Mouse (Mus musculus): ENCODE data around the gene H3f3a.
"Not testable (repeated sequence)": the region's sequence is repeated elsewhere in the genome, so short reads cannot be mapped to it uniquely, and the experiment has no call there.

H3f3a gene

GRCm38 (mm10) chr1:180813885-180814740, at the start of gene H3f3a:
Gene H3f3a, minus strand, starts transcription at chr1:180813943.
- peak; percentile 68 for DNase-seq (ENCODE audit: low read depth)

- DNase-seq (ENCODE audit: low read depth) = no peak
Measured at GRCm38 (mm10) chr1:180860030-180860429, 46.3 kb upstream of the H3f3a start.

GRCm38 (mm10) chr1:180858763-180859162, 45.0 kb upstream of the H3f3a start:
- peak; percentile 79 for DNase-seq (ENCODE audit: low read depth)

GRCm38 (mm10) chr1:180850316-180851270, 36.9 kb upstream of the H3f3a start, which contains the start of gene Sde2:
Gene Sde2, plus strand, starts transcription at chr1:180851127.
- DNase-seq (ENCODE audit: low read depth) = peak; percentile 100

GRCm38 (mm10) chr1:180849701-180850301, 36.1 kb upstream of the H3f3a start:
- DNase-seq (ENCODE audit: low read depth) = peak; percentile 63

- DNase-seq (ENCODE audit: low read depth) = peak; percentile 97
Measured at GRCm38 (mm10) chr1:180848511-180849241, 34.9 kb upstream of the H3f3a start.

- DNase-seq (ENCODE audit: low read depth) = peak; percentile 92
Measured at GRCm38 (mm10) chr1:180848114-180848510, 34.4 kb upstream of the H3f3a start.

- no peak for DNase-seq (ENCODE audit: low read depth)
Measured at GRCm38 (mm10) chr1:180841561-180842300, 28.0 kb upstream of the H3f3a start.

- DNase-seq (ENCODE audit: low read depth) = no peak
Measured at GRCm38 (mm10) chr1:180839201-180839910, 25.6 kb upstream of the H3f3a start.

- DNase-seq (ENCODE audit: low read depth) = no peak
Measured at GRCm38 (mm10) chr1:180838014-180838413, 24.3 kb upstream of the H3f3a start.

GRCm38 (mm10) chr1:180837186-180837585, 23.4 kb upstream of the H3f3a start:
- no peak for DNase-seq (ENCODE audit: low read depth)

GRCm38 (mm10) chr1:180836467-180836866, 22.7 kb upstream of the H3f3a start:
- not testable (repeated sequence) for DNase-seq (ENCODE audit: low read depth)

- DNase-seq (ENCODE audit: low read depth) = peak; percentile 81
Measured at GRCm38 (mm10) chr1:180835273-180836015, 21.7 kb upstream of the H3f3a start.

GRCm38 (mm10) chr1:180830588-180831346, 17.0 kb upstream of the H3f3a start:
- no peak for DNase-seq (ENCODE audit: low read depth)

- no peak for DNase-seq (ENCODE audit: low read depth)
Measured at GRCm38 (mm10) chr1:180830175-180830574, 16.4 kb upstream of the H3f3a start.

GRCm38 (mm10) chr1:180829775-180830174, 16.0 kb upstream of the H3f3a start:
- peak; percentile 56 for DNase-seq (ENCODE audit: low read depth)

- peak; percentile 81 for DNase-seq (ENCODE audit: low read depth)
Measured at GRCm38 (mm10) chr1:180826634-180827033, 12.9 kb upstream of the H3f3a start.

- DNase-seq (ENCODE audit: low read depth) = no peak
Measured at GRCm38 (mm10) chr1:180824721-180825120, 11.0 kb upstream of the H3f3a start.

GRCm38 (mm10) chr1:180823716-180824115, 10.0 kb upstream of the H3f3a start:
- DNase-seq (ENCODE audit: low read depth) = peak; percentile 31
